ENCODE assay signal across 19 mouse cellular contexts in the genomic region with DNA sequence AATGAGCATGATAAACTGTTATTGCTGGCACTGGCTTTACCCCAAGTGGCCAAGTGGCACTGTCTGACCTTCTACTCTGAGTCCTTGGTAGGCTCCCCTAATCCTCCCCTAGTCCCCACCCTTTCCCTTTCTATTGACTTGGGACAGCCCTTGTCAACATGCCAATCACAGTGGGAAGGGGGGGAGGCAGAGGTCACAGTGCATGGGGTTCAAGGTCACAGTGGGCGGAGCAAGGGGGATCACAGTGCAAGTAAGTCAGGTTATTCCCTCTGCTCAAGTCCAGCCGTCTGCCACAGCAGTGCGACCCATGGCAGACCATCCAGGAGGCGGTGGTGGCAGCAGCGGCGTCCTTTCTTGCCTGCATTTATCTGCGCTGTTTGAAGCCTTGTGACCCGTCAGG. TPM values are rescaled to one million over a fixed set of nuclear protein-coding genes. Genes with fewer than 3 reads are reported as not detected.
DNase-seq lines count a peak whose midpoint lies in the region; ATAC-seq and TF ChIP-seq lines count a peak whose summit lies in the region.
"Had no signal": no experiment of that assay in that cellular context is flagged by ENCODE, and none has a peak within 500 bp of the region (broad histone marks: within the 10 kb centered on the region; RNA-seq: fewer than 3 reads in every experiment).

No protein-coding gene starts in this region.

- no peak overlapping the region for H3K4me3 ChIP-seq in heart, embryonic 12.5 days
- no peak overlapping the region for H3K4me3 ChIP-seq in layer of hippocampus, adult 2 months
- H3K4me3 ChIP-seq in liver, embryonic 13.5 days (replicated peaks): no peak overlapping the region
- H3K4me3 ChIP-seq: erythroblast, embryonic 14.5 days; neural tube, embryonic 12.5 days; stomach, embryonic 15.5 days had no signal

- DNase-seq in heart, postnatal 4 days: no peak
- no peak for DNase-seq in layer of hippocampus, adult 2 months (ENCODE audit: low spot score in 2 of 2)
- no peak for DNase-seq in layer of hippocampus, adult 18-20 months (ENCODE audit: low spot score in 2 of 2)
- DNase-seq in ES-CJ7 (ENCODE audit: low read depth, low spot score): peak; percentile 93
- no peak for DNase-seq in liver, embryonic 13.5 days
- DNase-seq in urinary bladder, postnatal 36 days (ENCODE audit: low spot score in 2 of 2): no peak
- no peak for DNase-seq in cerebellum, adult 18-20 months
- DNase-seq: B cell, adult 2 months; cerebellum, adult 9-11 months; retina, postnatal 1 day; thymus, postnatal 25 days had no signal

- H3K9ac ChIP-seq in heart, embryonic 12.5 days: 0 out of 2 replicates have a peak overlapping the region, but pooled peaks have one; percentile 3
- no peak overlapping the region for H3K9ac ChIP-seq in liver, embryonic 13.5 days
- H3K9ac ChIP-seq: neural tube, embryonic 12.5 days; stomach, embryonic 15.5 days had no signal

- H3K27ac ChIP-seq in heart, embryonic 12.5 days (ENCODE audit: poor library complexity, severe bottlenecking): no peak overlapping the region
- peak overlapping the region; percentile 80; the same call in 1 of the 2 replicates for H3K27ac ChIP-seq in layer of hippocampus, adult 2 months
- no peak overlapping the region for H3K27ac ChIP-seq in liver, embryonic 13.5 days
- H3K27ac ChIP-seq: neural tube, embryonic 12.5 days had no signal

- peaks cover 28% of the 10 kb centered on the region for H3K4me1 ChIP-seq in heart, embryonic 12.5 days (replicated peaks)
- peaks cover 12% of the 10 kb centered on the region for H3K4me1 ChIP-seq in liver, embryonic 13.5 days (replicated peaks)

- no peak overlapping the region for H3K4me2 ChIP-seq in heart, embryonic 12.5 days
- no peak overlapping the region for H3K4me2 ChIP-seq in liver, embryonic 13.5 days
- H3K4me2 ChIP-seq: neural tube, embryonic 12.5 days; stomach, embryonic 15.5 days had no signal

- H3K36me3 ChIP-seq in heart, embryonic 12.5 days: peaks cover 78% of the 10 kb centered on the region
- H3K36me3 ChIP-seq in liver, embryonic 13.5 days: peaks cover 84% of the 10 kb centered on the region

- ATAC-seq in heart, embryonic 12.5 days (ENCODE audit: insufficient number of reproducible peaks, low FRiP score): no peak
- peak; percentile 15; the same call in 1 of the 2 replicates for ATAC-seq in liver, embryonic 13.5 days (ENCODE audit: low read depth)
- ATAC-seq: activated CD4-positive, CD25-positive, alpha-beta regulatory T cell, adult 4 months; forebrain, embryonic 16.5 days; inflammation-experienced regulatory T-cells, adult 6 months had no signal

- no peak for TF ChIP-seq CTCF in layer of hippocampus, adult 2 months (conservative IDR thresholded peaks at IDR 0.05)

- no peaks in the 10 kb centered on the region for H3K27me3 ChIP-seq in heart, embryonic 12.5 days (replicated peaks)
- no peaks in the 10 kb centered on the region for H3K27me3 ChIP-seq in liver, embryonic 13.5 days
- H3K27me3 ChIP-seq: neural tube, embryonic 12.5 days; stomach, embryonic 15.5 days had no signal

- 80% methylated on average over 8 of the region's 8 CpGs for WGBS in heart, embryonic 12.5 days
- 75% methylated on average over 8 of the region's 8 CpGs for WGBS in liver, embryonic 13.5 days (ENCODE audit: insufficient replicate concordance)

- H3K9me3 ChIP-seq in heart, embryonic 12.5 days (replicated peaks): 0 out of 2 replicates have a peak, but pooled peaks cover 4% of the 10 kb centered on the region
- no peaks in the 10 kb centered on the region; the same call in 1 of the 2 replicates for H3K9me3 ChIP-seq in liver, embryonic 13.5 days (replicated peaks)
- H3K9me3 ChIP-seq: neural tube, embryonic 12.5 days; stomach, embryonic 15.5 days had no signal

RNA-seq across cellular contexts. Expression of a gene that starts 24.2 kb away (rescaled TPM):
- 32.9 and 33.4 TPM in 2 replicates for polyA plus RNA-seq in heart, embryonic 12.5 days (2016; fragmentation: Nextera tagmentation; extraction: Ambion mirVana)
- total RNA-seq in heart, postnatal 4 days (2021): 100 to 1,000 TPM; 103 to 107 TPM
- total RNA-seq in layer of hippocampus, adult 2 months (2021): 10 to 100 TPM; 49.7 to 54.3 TPM
- 10 to 100 TPM; 58.5 to 61.0 TPM for total RNA-seq in layer of hippocampus, adult 18-20 months (2021)
- polyA plus RNA-seq in liver, embryonic 13.5 days (2015; fragmentation: Nextera tagmentation; extraction: Ambion mirVana): 21.2 and 22.5 TPM in 2 replicates

RNA-seq across cellular contexts. Expression of a gene that starts 27.3 kb away (rescaled TPM):
- not detected in 2 replicates for polyA plus RNA-seq in heart, embryonic 12.5 days (2016; fragmentation: Nextera tagmentation; extraction: Ambion mirVana)
- total RNA-seq in heart, postnatal 4 days (2021): not detected
- total RNA-seq in layer of hippocampus, adult 2 months (2021): not detected
- under 1 TPM in 1 of 2 experiments, not detected in 1; 0.35 TPM for total RNA-seq in layer of hippocampus, adult 18-20 months (2021)
- polyA plus RNA-seq in liver, embryonic 13.5 days (2015; fragmentation: Nextera tagmentation; extraction: Ambion mirVana): 0.13 TPM in 1 of 2 replicates, not detected in the other
- total RNA-seq: gastrocnemius, adult 8-10 months had no signal
- polyA plus RNA-seq: erythroblast, embryonic 14.5 days had no signal

RNA-seq across cellular contexts. Expression of a gene that starts 32.3 kb away (rescaled TPM):
- 18.2 and 20.0 TPM in 2 replicates for polyA plus RNA-seq in heart, embryonic 12.5 days (2016; fragmentation: Nextera tagmentation; extraction: Ambion mirVana)
- total RNA-seq in heart, postnatal 4 days (2021): 10 to 100 TPM; 13.9 to 14.9 TPM
- total RNA-seq in layer of hippocampus, adult 2 months (2021): 10 to 100 TPM; 21.2 to 22.8 TPM
- 10 to 100 TPM; 23.2 to 24.4 TPM for total RNA-seq in layer of hippocampus, adult 18-20 months (2021)
- polyA plus RNA-seq in liver, embryonic 13.5 days (2015; fragmentation: Nextera tagmentation; extraction: Ambion mirVana): 13.9 and 14.2 TPM in 2 replicates

RNA-seq across cellular contexts. Expression of a gene that starts 37.2 kb away (rescaled TPM):
- polyA plus RNA-seq in heart, embryonic 12.5 days (2016; fragmentation: Nextera tagmentation; extraction: Ambion mirVana): 43.2 and 44.3 TPM in 2 replicates
- total RNA-seq in heart, postnatal 4 days (2021): 10 to 100 TPM; 33.7 to 35.8 TPM
- 10 to 100 TPM; 41.6 to 42.2 TPM for total RNA-seq in layer of hippocampus, adult 2 months (2021)
- 10 to 100 TPM; 36.6 to 42.8 TPM for total RNA-seq in layer of hippocampus, adult 18-20 months (2021)
- polyA plus RNA-seq in liver, embryonic 13.5 days (2015; fragmentation: Nextera tagmentation; extraction: Ambion mirVana): 119 TPM in 2 replicates

RNA-seq across cellular contexts. Expression of a gene that starts 55.0 kb away (rescaled TPM):
- 6.3 and 6.7 TPM in 2 replicates for polyA plus RNA-seq in heart, embryonic 12.5 days (2016; fragmentation: Nextera tagmentation; extraction: Ambion mirVana)
- total RNA-seq in heart, postnatal 4 days (2021): 1 to 10 TPM; 8.2 to 8.3 TPM
- total RNA-seq in layer of hippocampus, adult 2 months (2021): 10 to 100 TPM; 83.1 to 89.8 TPM
- total RNA-seq in layer of hippocampus, adult 18-20 months (2021): 10 to 100 TPM; 54.5 to 67.0 TPM
- polyA plus RNA-seq in liver, embryonic 13.5 days (2015; fragmentation: Nextera tagmentation; extraction: Ambion mirVana): 0.48 and 0.59 TPM in 2 replicates
